Mouse (Mus musculus): ENCODE measurements around the gene Dock1.

DNA sequence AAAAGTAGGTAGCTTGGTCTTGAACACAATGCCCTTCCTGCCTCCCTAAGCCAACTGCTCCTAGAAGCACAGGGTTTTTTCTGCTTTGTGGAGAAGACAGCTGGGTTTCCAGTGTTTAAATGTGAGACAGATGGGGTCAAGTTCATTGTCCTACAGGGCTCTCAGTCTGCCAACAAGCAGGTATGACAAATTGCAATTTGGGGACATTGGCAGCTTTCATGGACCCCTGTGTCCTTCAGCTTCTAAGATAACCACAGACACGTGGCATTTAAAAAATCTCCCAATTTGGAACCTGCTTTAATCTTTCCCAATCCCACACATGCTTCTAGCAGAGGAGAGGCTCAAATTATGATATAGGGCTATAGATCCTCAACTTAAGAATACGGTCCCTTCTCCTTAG, 224.2 kb downstream of the Dock1 start:
- TF ChIP-seq FLI1 (IDR thresholded peaks at IDR 0.05; ENCODE audit: low read length) (no peak), GATA1 (IDR thresholded peaks at IDR 0.05; ENCODE audit: borderline replicate concordance, low read length) (no peak)
